Mouse (Mus musculus): ENCODE results near the gene Gm11564. TPM values are rescaled to one million over a fixed set of nuclear protein-coding genes. Genes with fewer than 3 reads are reported as not detected.
"Not testable (repeated sequence)": the region's sequence is repeated elsewhere in the genome, so short reads cannot be mapped to it uniquely, and the experiment has no call there.

Gm11564 gene
- not detected for total RNA-seq (2021)

- intact Hi-C loops (cut with DNase I); DNase-seq (ENCODE audit: extremely low spot score in 1 of 2, low spot score in 2 of 2): not testable (repeated sequence)
These were observed at the start of gene Gm11564 for GRCm38 (mm10) chr11:99815566-99815965. Gene Gm11564, minus strand, starts transcription at chr11:99815666.

DNA sequence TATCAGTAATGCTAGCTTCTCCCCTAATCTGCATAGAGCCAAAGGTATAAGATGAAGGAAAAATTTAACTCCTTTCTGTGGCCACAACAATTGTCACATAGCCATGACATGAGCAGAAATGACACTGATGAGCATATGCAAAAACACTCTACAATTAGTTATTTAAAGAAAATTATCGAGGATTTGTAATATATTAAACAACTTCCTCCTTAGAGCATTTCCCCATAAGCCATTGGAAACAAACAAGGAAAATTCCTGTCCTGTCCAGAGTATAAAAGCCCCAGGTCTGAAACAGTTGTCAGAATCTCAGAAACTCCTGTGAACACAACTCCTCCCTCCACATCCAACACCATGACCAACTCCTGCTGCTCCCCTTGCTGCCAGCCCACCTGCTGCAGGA lies 48.7 kb upstream of the Gm11564 start, which contains the start of gene Gm11559:
Gm11559 (plus strand) TSS at position 301 of the 400 bp plus-strand sequence.
- DNase-seq (ENCODE audit: extremely low spot score in 1 of 2, low spot score in 2 of 2); intact Hi-C loops (cut with DNase I): not testable (repeated sequence)

DNA sequence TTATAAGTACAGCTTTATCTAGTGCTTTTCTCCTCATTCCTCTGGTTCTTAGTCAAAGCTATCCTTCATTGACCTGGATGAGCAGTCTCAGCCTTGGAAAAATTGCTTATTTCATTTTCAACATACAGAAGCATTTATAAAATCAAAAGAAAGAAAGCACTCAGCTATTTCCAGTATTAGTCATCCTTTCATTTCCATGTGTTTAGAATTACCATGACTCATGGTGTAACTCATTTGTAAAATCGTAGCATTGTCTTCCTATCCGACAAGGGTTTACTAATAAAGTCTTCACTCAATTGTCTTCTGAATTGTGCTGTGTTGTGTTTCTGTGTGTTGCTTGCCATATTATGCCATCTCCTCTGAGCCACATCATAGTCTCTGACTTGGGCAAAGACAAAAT lies 43.3 kb upstream of the Gm11564 start:
- intact Hi-C loops (cut with DNase I), result no loop called here

DNA sequence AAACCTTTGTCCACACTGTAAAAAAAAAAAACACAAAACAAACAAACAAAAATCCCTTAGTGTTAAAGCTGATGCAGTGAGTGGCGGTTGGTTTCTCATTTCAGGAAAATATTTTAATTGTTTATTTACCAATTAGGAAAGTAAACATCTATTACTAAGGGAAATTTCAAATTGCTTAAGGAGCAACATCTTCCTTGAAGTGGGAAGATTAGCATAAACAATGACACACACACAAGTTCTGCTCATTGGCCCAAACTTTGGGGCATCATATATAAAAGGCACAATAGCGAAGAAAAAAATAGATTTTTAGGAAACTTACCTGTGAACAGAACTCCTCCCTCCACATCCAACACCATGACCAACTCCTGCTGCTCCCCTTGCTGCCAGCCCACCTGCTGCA lies 42.2 kb upstream of the Gm11564 start, which contains the start of gene Gm11568:
Gm11568 (plus strand) TSS at position 301 of the 400 bp plus-strand sequence.
- intact Hi-C loops (cut with DNase I), result no loop called here
- DNase-seq (ENCODE audit: extremely low spot score in 1 of 2, low spot score in 2 of 2), result no peak

More for the DNA sequence above, 43.3 kb upstream of the Gm11564 start:
- DNase-seq (ENCODE audit: extremely low spot score in 1 of 2, low spot score in 2 of 2), result no peak

DNA sequence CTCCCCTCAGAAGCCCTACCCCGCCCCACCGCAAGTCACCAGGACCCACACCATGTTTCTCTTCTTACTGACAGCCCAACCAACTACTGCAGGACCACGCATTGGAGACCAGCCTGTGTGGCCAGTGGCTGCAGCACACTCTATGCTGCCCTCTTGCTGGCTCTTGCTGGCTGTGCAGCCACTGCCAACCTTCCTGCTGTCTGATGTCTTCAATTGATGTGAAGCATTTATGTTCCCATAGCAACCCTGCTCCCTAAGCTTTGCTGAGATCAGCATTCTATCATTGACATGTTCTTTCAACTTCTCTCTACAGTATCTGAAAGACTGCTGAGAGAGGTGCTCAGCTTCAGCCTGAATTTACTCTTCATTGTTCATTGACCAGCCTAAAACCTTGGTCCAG lies 38.7 kb upstream of the Gm11564 start:
- intact Hi-C loops (cut with DNase I), result no loop called here
- DNase-seq (ENCODE audit: extremely low spot score in 1 of 2, low spot score in 2 of 2), result peak in 1 of 2 experiments; percentile 4

DNA sequence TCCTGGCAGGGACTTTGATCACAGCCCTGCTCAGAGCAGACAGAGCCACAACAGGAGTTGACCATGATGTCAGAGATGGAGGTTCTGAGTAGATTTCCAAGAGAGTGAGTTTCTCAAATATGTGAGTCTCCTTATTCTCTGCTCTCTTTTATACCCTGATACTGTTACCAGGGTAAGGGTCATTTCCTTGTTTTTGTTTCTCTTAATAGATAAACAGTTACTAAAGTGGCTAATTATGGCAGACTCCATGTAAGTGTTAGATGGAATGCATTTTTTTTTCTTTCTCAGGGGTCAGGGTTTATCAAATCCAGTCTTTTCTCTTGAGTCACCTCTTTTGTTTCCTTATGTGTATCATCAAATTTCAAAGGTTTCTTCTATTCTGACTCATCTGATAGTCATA lies 36.0 kb upstream of the Gm11564 start, which contains the start of gene Krtap4-16:
Krtap4-16 (minus strand) TSS at position 101 of the 400 bp plus-strand sequence.
- no peak for DNase-seq (ENCODE audit: extremely low spot score in 1 of 2, low spot score in 2 of 2)
- intact Hi-C loops (cut with DNase I), result no loop called here

DNA sequence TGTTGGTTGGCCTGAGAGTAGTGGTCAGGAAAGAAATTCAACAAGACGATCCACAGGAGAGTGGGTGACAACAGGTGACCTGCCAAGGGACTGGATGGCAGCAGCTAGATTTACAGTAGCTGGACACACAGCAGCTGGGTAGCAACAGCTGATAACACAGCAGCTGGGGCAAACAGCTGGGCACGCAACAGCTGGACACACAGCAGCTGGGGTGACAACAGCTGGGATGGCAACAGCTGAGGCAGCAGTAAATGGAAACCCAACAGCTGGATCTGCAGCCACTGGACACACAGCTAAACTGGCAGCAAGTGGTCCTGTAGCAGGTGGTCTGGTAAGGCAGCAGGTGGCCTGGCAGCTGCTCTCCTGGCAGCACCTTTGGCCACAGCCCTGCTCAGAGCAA lies 31.3 kb upstream of the Gm11564 start:
- intact Hi-C loops (cut with DNase I), result no loop called here
- DNase-seq (ENCODE audit: extremely low spot score in 1 of 2, low spot score in 2 of 2), result no peak

DNA sequence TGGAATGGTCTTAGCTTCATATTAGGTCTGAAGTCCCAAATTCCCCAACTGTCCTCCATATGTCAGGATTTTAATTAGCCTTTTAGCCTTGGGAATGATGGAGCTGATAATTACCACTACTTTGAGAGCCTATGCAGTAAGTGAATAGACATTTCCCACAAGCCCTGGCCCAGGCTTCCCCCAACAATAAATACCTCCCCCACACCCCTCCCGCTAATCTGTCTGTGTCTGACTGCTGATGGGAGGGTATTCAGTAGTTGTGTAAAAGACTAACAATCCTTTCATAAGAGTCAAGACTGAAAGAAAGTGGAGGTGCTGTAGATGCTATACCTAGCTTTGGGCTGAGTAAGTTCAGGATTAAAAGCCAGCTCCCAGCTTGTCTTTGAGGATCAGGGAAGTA lies 26.7 kb upstream of the Gm11564 start:
- DNase-seq (ENCODE audit: extremely low spot score in 1 of 2, low spot score in 2 of 2), result no peak
- intact Hi-C loops (cut with DNase I), result no loop called here

GRCm38 (mm10) chr11:99837966-99838365 lies 22.5 kb upstream of the Gm11564 start, which contains the start of gene 2300003K06Rik:
Gene 2300003K06Rik, minus strand, starts transcription at chr11:99838066.
- intact Hi-C loops (cut with DNase I), result no loop called here
- DNase-seq (ENCODE audit: extremely low spot score in 1 of 2, low spot score in 2 of 2), result no peak

GRCm38 (mm10) chr11:99809792-99810191 lies 5.7 kb downstream of the Gm11564 start, which contains the start of gene Krtap4-13:
Gene Krtap4-13, minus strand, starts transcription at chr11:99809892.
- not testable (repeated sequence) for DNase-seq (ENCODE audit: extremely low spot score in 1 of 2, low spot score in 2 of 2)

GRCm38 (mm10) chr11:99804346-99804745 lies 11.1 kb downstream of the Gm11564 start, which contains the start of gene Gm11554:
Gene Gm11554, minus strand, starts transcription at chr11:99804446.
- DNase-seq (ENCODE audit: extremely low spot score in 1 of 2, low spot score in 2 of 2); intact Hi-C loops (cut with DNase I): not testable (repeated sequence)

More at GRCm38 (mm10) chr11:99809792-99810191, 5.7 kb downstream of the Gm11564 start, which contains the start of gene Krtap4-13:
- intact Hi-C loops (cut with DNase I), result not testable (repeated sequence)

GRCm38 (mm10) chr11:99798832-99799231 lies 16.6 kb downstream of the Gm11564 start, which contains the start of gene Gm11569:
Gene Gm11569, minus strand, starts transcription at chr11:99798932.
- DNase-seq (ENCODE audit: extremely low spot score in 1 of 2, low spot score in 2 of 2), result not testable (repeated sequence)

GRCm38 (mm10) chr11:99793367-99793766 lies 22.1 kb downstream of the Gm11564 start, which contains the start of gene Gm11596:
Gene Gm11596, minus strand, starts transcription at chr11:99793467.
- intact Hi-C loops (cut with DNase I), result no loop called here
- DNase-seq (ENCODE audit: extremely low spot score in 1 of 2, low spot score in 2 of 2), result no peak

More at GRCm38 (mm10) chr11:99798832-99799231, 16.6 kb downstream of the Gm11564 start, which contains the start of gene Gm11569:
- intact Hi-C loops (cut with DNase I), result not testable (repeated sequence)

DNA sequence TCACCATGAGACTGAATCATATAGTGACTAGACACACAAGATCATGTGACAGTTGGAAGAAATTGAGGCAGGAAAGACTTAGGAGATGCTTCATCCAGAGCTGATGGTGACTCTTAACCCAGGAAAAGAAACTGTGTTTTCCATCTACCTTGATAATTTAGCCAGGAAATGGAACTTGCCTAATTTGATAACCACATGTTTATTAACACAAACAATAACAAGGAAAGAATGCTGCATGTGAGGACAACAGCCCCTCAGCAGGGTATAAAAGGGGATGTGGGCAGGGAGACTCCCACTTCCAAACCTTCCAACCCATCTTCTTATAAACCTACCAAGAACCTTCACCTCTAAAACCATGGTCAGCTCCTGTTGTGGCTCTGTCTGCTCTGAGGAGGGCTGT lies 30.6 kb downstream of the Gm11564 start, which contains the start of gene Krtap4-9:
Krtap4-9 (plus strand) TSS at position 301 of the 400 bp plus-strand sequence.
- intact Hi-C loops (cut with DNase I); DNase-seq (ENCODE audit: extremely low spot score in 1 of 2, low spot score in 2 of 2): not testable (repeated sequence)

DNA sequence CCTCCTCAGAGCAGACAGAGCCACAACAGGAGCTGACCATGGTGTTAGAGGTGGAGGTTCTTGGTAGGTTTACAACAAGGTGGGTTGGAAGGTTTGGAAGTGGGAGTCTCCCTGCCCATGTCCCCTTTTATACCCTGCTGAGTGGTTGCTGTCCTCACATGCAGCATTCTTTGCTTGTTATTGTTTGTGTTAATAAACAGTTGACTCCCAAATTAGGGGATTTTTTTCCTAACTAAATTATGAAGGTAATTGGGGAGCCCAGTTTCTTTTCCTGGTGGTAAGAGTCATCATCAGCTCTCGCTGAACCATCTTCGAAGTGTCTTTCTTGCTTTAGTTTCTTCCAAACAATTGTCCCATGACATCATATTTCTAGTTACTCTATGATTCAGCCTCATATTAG lies 34.9 kb downstream of the Gm11564 start, which contains the start of gene Krtap4-8:
Krtap4-8 (minus strand) TSS at position 101 of the 400 bp plus-strand sequence.
- intact Hi-C loops (cut with DNase I), result no loop called here
- DNase-seq (ENCODE audit: extremely low spot score in 1 of 2, low spot score in 2 of 2), result no peak

GRCm38 (mm10) chr11:99778401-99778800 lies 37.1 kb downstream of the Gm11564 start:
- DNase-seq (ENCODE audit: extremely low spot score in 1 of 2, low spot score in 2 of 2), result no peak
- intact Hi-C loops (cut with DNase I), result no loop called here

DNA sequence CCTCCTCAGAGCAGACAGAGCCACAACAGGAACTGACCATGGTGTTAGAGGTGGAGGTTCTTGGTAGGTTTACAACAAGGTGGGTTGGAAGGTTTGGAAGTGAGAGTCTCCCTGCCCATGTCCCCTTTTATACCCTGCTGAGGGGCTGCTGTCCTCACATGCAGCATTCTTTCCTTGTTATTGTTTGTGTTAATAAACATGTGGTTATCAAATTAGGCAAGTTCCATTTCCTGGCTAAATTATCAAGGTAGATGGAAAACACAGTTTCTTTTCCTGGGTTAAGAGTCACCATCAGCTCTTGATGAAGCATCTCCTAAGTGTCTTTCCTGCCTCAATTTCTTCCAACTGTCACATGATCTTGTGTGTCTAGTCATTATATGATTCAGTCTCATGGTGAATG lies 42.7 kb downstream of the Gm11564 start, which contains the start of gene Gm11595:
Gm11595 (minus strand) TSS at position 101 of the 400 bp plus-strand sequence.
- DNase-seq (ENCODE audit: extremely low spot score in 1 of 2, low spot score in 2 of 2); intact Hi-C loops (cut with DNase I): not testable (repeated sequence)

DNA sequence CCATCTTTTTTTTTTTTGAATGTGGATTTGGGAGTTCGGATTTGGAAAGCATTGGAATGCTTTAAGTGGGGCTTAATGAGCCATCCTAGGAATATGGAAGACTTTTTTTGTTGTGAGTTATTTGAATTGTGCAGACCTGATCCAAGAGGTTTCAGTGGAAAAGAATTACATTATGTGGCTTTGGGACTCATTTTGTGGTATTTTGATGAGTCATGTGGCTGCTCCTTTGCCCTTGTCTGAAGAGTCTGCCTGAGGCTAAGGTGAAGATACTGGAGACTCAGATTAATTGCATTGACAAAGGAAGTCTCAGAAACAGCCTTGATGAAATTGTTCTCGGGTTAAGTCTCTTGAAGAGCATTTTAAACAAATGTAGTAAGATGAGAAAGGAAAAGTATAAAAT lies 47.1 kb downstream of the Gm11564 start:
- intact Hi-C loops (cut with DNase I), result no loop called here
- no peak for DNase-seq (ENCODE audit: extremely low spot score in 1 of 2, low spot score in 2 of 2)

Measured in left cerebral cortex, postnatal 10 days (tissue).